Mouse (Mus musculus) c-Kit-positive CD71-positive TER-119-positive erythroid progenitor cells, embryonic 14.5 days (primary cell): ENCODE data around the gene Zbtb2.
A peak's percentile ranks its signal among the peaks of the same experiment; 100 is the strongest.

Experiments
- DNase-seq: peaks from one replicate; pipeline ENCODE4 v3.0.0-alpha.2; 2013; ENCODE audit warnings: low spot score

Gene Zbtb2

GRCm38 (mm10) chr10:4334039-4334683, 53.7 kb downstream of the Zbtb2 start:
- peak; percentile 67 for DNase-seq

- DNase-seq = peak; percentile 16
Observed at GRCm38 (mm10) chr10:4333319-4333718, 54.6 kb downstream of the Zbtb2 start.

- DNase-seq = no peak
Observed at GRCm38 (mm10) chr10:4332228-4332979, 55.5 kb downstream of the Zbtb2 start.

GRCm38 (mm10) chr10:4327716-4328115, 60.2 kb downstream of the Zbtb2 start:
- no peak for DNase-seq

GRCm38 (mm10) chr10:4325562-4325961, 62.3 kb downstream of the Zbtb2 start:
- no peak for DNase-seq

GRCm38 (mm10) chr10:4323885-4324284, 64.0 kb downstream of the Zbtb2 start:
- DNase-seq = no peak
